Mouse (Mus musculus) c-Kit-positive CD71-positive TER-119-positive erythroid progenitor cells, embryonic 14.5 days (primary cell): Measurements from ENCODE around the gene Pde8b.

ENCODE experiments used
- DNase-seq: peaks from one replicate; pipeline ENCODE4 v3.0.0-alpha.2; 2013; ENCODE audit warnings: low spot score

Gene Pde8b

GRCm38 (mm10) chr13:95081082-95081481, 169.1 kb downstream of the Pde8b start:
- no peak for DNase-seq

- no peak for DNase-seq
Observed at GRCm38 (mm10) chr13:95078492-95078891, 171.6 kb downstream of the Pde8b start.

GRCm38 (mm10) chr13:95077688-95078087, 172.4 kb downstream of the Pde8b start:
- no peak for DNase-seq

DNA sequence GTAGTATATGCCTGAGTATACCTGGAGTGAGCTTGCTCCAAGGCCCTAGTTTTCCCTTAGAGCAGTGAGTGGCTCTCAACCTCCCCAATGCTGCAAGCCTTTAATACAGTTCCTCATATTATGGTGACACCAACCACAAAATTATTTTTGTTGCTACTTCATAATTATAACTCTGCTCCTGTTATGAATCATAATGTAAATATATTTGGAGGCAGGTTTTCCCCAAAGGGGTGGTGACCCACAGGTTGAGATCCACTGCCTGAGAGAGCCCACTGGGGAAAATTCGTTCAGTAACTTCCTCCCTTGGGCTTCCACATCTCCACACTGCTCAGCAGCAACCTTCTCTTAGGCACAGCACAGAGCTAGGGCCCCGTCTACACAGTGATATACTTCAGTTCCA, 174.0 kb downstream of the Pde8b start:
- no peak for DNase-seq

- no peak for DNase-seq
Observed at GRCm38 (mm10) chr13:95073445-95074172, 176.5 kb downstream of the Pde8b start.

GRCm38 (mm10) chr13:95070268-95070667, 179.9 kb downstream of the Pde8b start:
- no peak for DNase-seq

- no peak for DNase-seq
Observed at GRCm38 (mm10) chr13:95067854-95068253, 182.3 kb downstream of the Pde8b start.

- DNase-seq: no peak
Observed at GRCm38 (mm10) chr13:95063390-95064017, 186.6 kb downstream of the Pde8b start.

- DNase-seq: no peak
Observed at GRCm38 (mm10) chr13:95058885-95059284, 191.3 kb downstream of the Pde8b start.

GRCm38 (mm10) chr13:95056501-95057280, 193.4 kb downstream of the Pde8b start:
- DNase-seq: no peak

DNA sequence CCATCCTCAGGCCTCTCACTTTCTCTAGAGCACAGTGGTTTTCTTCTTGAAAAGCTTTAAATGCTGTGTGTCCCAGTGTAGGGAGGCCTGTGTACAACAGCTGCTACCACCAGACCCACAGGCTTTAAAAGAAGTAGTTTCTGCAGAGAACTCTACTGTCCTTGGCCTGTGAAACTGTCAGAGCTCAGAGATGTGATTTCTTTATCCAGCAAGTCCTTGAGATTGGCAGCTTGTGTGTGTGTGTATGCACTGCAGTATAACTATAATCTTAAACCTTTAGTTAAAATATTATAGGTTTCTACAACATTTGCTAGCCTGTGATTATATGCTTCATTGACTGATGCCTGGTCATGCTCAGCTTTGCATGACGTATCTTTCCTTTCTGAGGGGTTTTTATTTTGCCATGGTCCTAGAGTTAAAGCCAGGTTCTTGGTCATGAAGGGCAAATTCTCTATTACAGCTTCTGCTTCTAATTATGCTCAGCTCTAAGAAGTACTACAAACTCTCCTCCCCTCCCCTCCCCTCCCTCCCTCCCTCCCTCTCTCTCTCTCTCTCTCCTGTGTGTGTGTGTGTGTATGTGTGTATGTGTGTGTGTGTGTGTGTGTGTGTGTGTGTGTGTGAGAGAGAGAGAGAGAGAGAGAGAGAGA, 194.3 kb downstream of the Pde8b start:
- no peak for DNase-seq

DNA sequence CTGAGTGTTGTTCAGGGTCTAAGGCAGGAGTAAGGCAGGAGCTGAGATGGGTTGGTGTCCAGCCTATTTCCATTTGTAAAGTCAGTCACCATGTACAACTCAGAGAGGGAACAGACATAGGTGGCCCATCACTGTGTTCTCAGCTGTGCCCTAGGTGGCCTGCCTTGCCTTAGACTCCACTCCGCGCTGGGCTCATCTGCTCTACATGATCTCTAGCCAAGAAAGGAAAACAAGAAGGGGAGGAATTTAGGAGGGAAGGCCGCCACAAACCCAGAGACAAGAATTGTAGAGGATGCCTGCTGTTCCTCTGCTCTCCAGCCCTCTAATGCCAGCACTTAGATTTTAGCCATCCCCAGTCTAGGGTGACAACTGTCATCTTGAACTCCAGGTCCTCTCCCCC, 197.7 kb downstream of the Pde8b start:
- no peak for DNase-seq

- no peak for DNase-seq
Observed at GRCm38 (mm10) chr13:95050398-95050797, 199.7 kb downstream of the Pde8b start.

DNA sequence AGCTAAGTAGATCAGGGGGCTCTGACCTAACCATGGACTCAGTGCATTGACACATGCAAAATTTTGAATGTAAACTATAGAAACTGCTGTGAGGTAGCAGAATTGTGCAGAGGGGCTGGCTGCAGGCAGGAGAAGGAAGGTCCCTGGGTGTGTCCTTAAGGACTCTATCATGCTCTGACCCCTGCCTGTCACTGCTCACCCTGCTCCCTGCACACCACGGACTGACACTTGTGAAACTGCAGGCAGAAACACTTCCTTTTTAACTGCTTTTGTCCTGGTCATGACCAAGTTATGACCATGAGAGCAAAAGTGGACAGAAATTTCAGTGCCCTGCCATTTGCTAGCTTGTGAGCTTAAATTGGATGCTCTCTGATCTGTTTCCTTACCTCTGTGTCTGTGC, 206.0 kb downstream of the Pde8b start:
- DNase-seq: no peak

GRCm38 (mm10) chr13:95040140-95040738, 209.9 kb downstream of the Pde8b start:
- no peak for DNase-seq

GRCm38 (mm10) chr13:95038200-95038599, 211.9 kb downstream of the Pde8b start:
- DNase-seq: no peak

- DNase-seq: no peak
Observed at GRCm38 (mm10) chr13:95034715-95035114, 215.4 kb downstream of the Pde8b start.

GRCm38 (mm10) chr13:95034094-95034493, 216.0 kb downstream of the Pde8b start:
- DNase-seq: no peak

GRCm38 (mm10) chr13:95032973-95033372, 217.2 kb downstream of the Pde8b start:
- DNase-seq: no peak

DNA sequence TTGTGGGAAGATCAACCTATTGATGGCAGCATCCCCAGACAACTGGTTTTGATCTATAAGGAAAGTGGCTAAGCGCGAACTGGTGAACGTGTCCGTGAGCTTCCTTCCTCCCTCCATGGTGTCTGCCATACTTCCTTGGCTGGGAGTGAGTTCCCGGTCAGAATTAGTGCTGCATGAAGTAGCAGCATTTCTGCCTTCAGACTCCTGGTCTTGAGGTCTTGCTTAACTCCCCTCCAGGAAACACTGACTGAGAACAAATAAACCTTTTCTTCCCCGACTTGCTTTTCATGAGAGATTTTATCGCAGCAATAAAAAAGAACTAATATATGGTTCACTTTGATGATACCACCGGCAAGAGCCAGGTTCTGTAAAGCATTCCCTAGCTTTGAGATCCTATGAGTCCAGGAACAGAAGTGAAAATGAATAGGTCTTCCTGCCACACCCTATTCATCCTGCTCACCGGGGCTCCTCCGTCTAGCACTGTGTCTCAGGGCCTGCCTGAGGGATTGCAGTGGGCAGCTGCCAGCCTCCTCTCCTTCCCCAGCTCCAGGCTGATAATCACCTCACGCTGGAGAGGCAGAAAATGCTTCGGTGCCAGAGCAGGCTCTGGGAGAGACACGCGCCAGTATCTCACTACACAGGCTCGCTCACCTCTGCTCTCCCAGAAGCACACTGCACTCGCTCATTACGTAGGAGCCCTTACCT, 217.9 kb downstream of the Pde8b start:
- no peak for DNase-seq

DNA sequence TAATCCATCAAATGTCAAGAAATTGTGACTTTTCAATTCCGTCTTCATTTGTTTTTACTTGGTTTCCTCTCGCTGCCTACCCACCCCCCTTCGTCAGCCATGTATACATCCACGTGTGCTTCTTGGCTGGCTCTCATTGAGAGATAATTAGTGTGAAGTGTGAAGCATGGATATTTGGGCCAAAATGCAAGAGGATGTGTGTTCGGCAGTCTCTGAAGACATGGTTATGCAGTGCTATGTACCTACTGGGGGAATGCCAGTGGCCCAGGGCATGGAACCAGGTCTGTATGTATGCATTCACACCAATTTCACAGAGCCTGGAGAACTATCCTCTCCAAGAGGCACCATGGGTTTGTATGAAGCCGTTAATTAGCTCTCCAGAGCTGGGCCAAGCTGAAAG, 219.3 kb downstream of the Pde8b start:
- DNase-seq: no peak
